Mouse (Mus musculus): ENCODE data around the gene Fam110a. TPM values are rescaled to one million over a fixed set of nuclear protein-coding genes. Genes with fewer than 3 reads are reported as not detected.
"Not testable (repeated sequence)": the region's sequence is repeated elsewhere in the genome, so short reads cannot be mapped to it uniquely, and the experiment has no call there.

The Fam110a gene
- polyA plus RNA-seq, 1 experiment from 2014 or later = 36.3 TPM

DNA sequence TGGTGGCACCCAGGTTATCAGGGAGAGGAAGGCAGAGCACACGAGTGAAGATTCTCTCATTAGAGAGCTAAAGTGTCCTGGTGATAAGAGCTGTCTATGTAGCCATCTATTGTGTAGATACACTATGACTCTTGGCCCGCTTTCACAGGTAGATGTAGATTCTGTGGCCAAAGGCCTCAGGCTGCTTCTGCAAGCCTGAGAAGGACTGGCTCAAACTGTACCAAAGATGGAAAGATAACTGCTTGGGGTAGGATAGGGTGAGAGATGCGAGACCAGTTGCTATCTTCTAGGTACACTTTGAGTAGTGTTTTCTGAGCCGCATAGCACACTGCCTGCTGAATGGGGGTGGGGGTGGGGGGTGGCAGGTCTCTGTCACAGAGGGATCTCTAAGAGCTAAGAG lies 18.9 kb upstream of the Fam110a start:
- H3K27me3 ChIP-seq (replicated peaks; ENCODE audit: insufficient read depth, low read length) = no peaks in the 10 kb centered on the region
- WGBS = 57% methylated on average over 4 of the region's 4 CpGs
- no peak for DNase-seq (ENCODE audit: low spot score)
- H3K4me2 ChIP-seq (replicated peaks; ENCODE audit: low read depth, low read length) = no peak overlapping the region
- H3K36me3 ChIP-seq (ENCODE audit: insufficient read depth, low read length) = no peaks in the 10 kb centered on the region
- H3K27ac ChIP-seq (ENCODE audit: low read length) = no peak overlapping the region
- TF ChIP-seq EP300 (IDR thresholded peaks at IDR 0.05) (no peak), CTCF (IDR thresholded peaks at IDR 0.05) (no peak)
- ATAC-seq = no peak
- no peak overlapping the region for H3K4me3 ChIP-seq (ENCODE audit: low read depth, low read length)
- no peaks in the 10 kb centered on the region for H3K9me3 ChIP-seq (ENCODE audit: low read length)
- no peak overlapping the region for H3K9ac ChIP-seq (replicated peaks; ENCODE audit: low read depth)
- H3K4me1 ChIP-seq (ENCODE audit: insufficient read depth, low read depth, low read length) = peaks cover 5% of the 10 kb centered on the region; the same call in 1 of the 2 replicates

DNA sequence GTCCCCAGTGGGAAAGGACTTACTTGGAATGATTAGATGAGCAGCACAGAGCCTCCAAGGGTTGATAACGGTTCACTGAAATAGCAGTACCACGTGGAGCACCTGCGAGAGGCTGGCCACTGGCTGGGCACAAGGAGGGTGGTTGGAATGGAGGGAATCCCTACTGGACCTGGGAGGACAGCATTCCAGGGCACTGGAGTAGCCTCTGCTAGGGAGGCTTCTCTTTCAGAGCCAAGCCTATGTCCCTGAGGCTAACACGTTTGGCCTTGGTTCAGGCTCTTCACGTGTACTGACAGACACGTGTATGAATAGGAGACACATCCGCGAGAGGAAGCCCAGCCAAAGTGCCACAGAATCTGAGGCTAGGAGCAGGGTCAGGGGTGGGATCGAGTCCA lies 18.5 kb upstream of the Fam110a start:
- no peak overlapping the region for H3K4me3 ChIP-seq (ENCODE audit: low read depth, low read length)
- H3K27ac ChIP-seq (ENCODE audit: low read length) = no peak overlapping the region
- WGBS = 58% methylated on average over 9 of the region's 9 CpGs
- no peaks in the 10 kb centered on the region for H3K9me3 ChIP-seq (ENCODE audit: low read length)
- H3K27me3 ChIP-seq (replicated peaks; ENCODE audit: insufficient read depth, low read length) = no peaks in the 10 kb centered on the region
- H3K36me3 ChIP-seq (ENCODE audit: insufficient read depth, low read length) = no peaks in the 10 kb centered on the region
- ATAC-seq (peak; percentile 30; the same call in 1 of the 2 replicates), DNase-seq (ENCODE audit: low spot score) (no peak)
- TF ChIP-seq EP300 (IDR thresholded peaks at IDR 0.05) (no peak), CTCF (IDR thresholded peaks at IDR 0.05) (no peak)
- H3K9ac ChIP-seq (replicated peaks; ENCODE audit: low read depth) = no peak overlapping the region
- H3K4me1 ChIP-seq (ENCODE audit: insufficient read depth, low read depth, low read length) = peaks cover 5% of the 10 kb centered on the region; the same call in 1 of the 2 replicates
- no peak overlapping the region for H3K4me2 ChIP-seq (replicated peaks; ENCODE audit: low read depth, low read length)

DNA sequence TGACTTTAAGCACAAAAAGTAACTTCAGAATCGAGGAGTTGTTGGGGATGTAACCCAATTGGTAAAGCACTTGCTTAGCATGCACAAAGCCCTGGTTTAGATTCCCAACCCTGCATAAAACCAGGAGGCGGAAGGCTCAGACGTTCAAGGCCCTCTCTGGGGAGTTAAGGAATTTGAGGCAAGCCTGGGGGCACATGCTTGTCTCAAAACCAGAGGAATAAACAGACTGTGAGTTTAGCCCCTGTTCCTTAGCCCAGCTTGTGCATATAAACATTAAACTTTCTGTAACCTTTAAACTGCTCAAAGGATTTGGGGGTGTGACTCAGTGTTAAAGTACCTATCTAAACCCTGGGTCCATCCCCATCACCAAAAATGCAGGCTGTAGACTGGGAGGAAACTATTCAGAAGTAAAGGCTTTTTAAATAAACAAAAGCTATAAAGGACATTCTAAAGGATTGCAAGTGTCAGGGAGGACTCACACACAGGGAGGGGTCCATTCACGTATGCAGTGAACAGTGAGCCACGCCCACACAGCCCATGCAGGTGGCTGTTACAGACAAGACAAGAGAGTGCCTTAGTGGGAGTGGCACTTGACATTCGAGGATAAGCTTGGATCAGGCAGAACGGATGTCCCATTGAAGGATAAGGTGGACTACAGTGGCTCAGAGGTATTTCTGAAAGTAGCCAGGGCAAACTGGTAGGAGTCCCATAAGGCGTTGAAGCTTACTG lies 17.9 kb upstream of the Fam110a start:
- Histone ChIP-seq H3K4me3 (ENCODE audit: low read depth, low read length) (no peak overlapping the region), H3K9me3 (ENCODE audit: low read length) (no peaks in the 10 kb centered on the region), H3K4me2 (replicated peaks; ENCODE audit: low read depth, low read length) (no peak overlapping the region), H3K36me3 (ENCODE audit: insufficient read depth, low read length) (no peaks in the 10 kb centered on the region), H3K4me1 (ENCODE audit: insufficient read depth, low read depth, low read length) (peaks cover 5% of the 10 kb centered on the region; the same call in 1 of the 2 replicates), H3K27ac (ENCODE audit: low read length) (no peak overlapping the region), H3K27me3 (replicated peaks; ENCODE audit: insufficient read depth, low read length) (no peaks in the 10 kb centered on the region), H3K9ac (replicated peaks; ENCODE audit: low read depth) (no peak overlapping the region)
- 47% methylated on average over 8 of the region's 8 CpGs for WGBS
- no peak for ATAC-seq
- no peak for TF ChIP-seq CTCF (IDR thresholded peaks at IDR 0.05)
- no peak for TF ChIP-seq EP300 (IDR thresholded peaks at IDR 0.05)
- no peak for DNase-seq (ENCODE audit: low spot score)

DNA sequence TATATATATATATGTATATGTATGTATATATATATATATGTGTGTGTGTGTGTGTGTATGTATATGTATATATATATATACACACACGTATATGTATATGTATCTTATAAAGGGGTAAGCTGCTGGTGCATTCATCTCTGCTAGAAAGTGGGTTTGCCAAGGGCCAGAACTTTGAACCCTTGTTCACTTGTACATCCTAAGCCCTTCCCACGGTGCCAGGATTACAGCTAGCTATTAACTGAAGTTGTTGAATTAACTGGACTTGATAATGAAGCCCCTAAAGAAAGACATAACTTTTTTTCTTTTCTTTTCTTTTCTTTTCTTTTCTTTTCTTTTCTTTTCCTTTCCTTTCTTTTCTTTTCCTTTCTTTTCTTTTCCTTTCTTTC lies 17.2 kb upstream of the Fam110a start:
- not testable (repeated sequence) for H3K36me3 ChIP-seq (ENCODE audit: insufficient read depth, low read length); H3K4me1 ChIP-seq (ENCODE audit: insufficient read depth, low read depth, low read length); DNase-seq (ENCODE audit: low spot score); H3K27ac ChIP-seq (ENCODE audit: low read length); H3K27me3 ChIP-seq (replicated peaks; ENCODE audit: insufficient read depth, low read length); H3K9me3 ChIP-seq (ENCODE audit: low read length); ATAC-seq; H3K9ac ChIP-seq (replicated peaks; ENCODE audit: low read depth)
- Histone ChIP-seq H3K4me2 (replicated peaks; ENCODE audit: low read depth, low read length) (peak overlapping the region; percentile 48; the same call in 1 of the 2 replicates), H3K4me3 (ENCODE audit: low read depth, low read length) (peak overlapping the region; percentile 26)
- WGBS = 40% methylated on average over 2 of the region's 2 CpGs

DNA sequence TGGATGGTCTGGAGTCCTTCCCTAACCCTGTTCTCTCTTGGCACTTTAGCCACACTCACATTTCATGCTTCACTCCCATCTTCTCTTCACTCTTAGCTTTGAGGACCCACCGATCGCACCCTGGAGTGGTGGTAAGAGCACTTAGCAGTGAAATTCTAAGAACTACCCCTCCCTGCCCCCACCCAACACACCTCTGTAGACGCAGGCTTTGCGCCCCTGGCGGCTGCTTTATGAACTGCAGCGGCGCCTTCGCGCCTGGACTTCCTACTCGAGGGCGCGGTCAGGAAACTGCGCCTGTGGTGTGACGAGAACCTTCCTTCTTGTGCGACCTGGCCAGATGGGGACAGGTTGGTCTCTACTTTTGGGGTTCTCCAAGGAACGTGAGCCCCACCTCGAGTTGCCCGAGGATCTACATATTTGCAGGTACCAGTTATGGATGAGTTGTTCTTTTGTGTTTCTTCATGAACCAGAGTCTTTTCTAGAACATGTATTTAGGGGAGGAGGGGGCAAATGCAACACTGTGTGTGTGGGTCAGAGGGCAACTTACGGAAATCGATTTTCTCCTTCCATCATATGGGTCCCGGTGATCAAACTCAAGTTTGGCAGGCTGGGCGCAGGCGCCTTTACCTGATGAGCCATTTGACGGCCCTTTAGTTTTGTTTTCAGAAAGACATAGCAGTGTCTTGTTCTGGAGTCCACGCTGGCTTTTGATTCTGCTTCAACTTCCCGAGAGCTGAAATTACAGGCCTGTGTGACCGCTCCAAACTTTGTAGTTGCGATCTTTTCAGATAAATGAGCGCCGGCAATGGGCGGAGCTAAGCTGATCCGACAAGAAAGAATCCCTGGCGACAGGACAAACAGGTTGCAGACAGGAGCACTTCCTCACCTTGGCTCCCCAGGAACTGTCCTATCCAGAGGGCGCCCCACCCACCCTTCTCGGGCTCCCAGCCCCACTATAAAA lies 16.5 kb upstream of the Fam110a start, which contains the start of gene Slc52a3:
Gene Slc52a3, plus strand, starts transcription at position 283 of the 961 bp plus-strand sequence.
- DNase-seq (ENCODE audit: low spot score) (peak; percentile 92), ATAC-seq (peak; percentile 84)
- Histone ChIP-seq H3K4me3 (ENCODE audit: low read depth, low read length) (peak within 1 kb of the TSS; percentile 26), H3K4me2 (replicated peaks; ENCODE audit: low read depth, low read length) (peak within 1 kb of the TSS; percentile 48), H3K4me1 (ENCODE audit: insufficient read depth, low read depth, low read length) (peaks cover 5% of the 10 kb centered on the region; the same call in 1 of the 2 replicates), H3K9me3 (ENCODE audit: low read length) (no peaks in the 10 kb centered on the region), H3K27ac (ENCODE audit: low read length) (0 out of 2 replicates have a peak within 1 kb of the TSS, but pooled peaks have one; percentile 9), H3K9ac (replicated peaks; ENCODE audit: low read depth) (no peak within 1 kb of the TSS; the same call in 1 of the 2 replicates), H3K27me3 (replicated peaks; ENCODE audit: insufficient read depth, low read length) (no peaks in the 10 kb centered on the region), H3K36me3 (ENCODE audit: insufficient read depth, low read length) (no peaks in the 10 kb centered on the region)
- WGBS = 6% methylated on average over 35 of the region's 35 CpGs
- TF ChIP-seq EP300 (IDR thresholded peaks at IDR 0.05) (peak; percentile 68), CTCF (IDR thresholded peaks at IDR 0.05) (peak; percentile 99)
